9 mouse cellular contexts compared by ENCODE assay signal in genomic region chr1:34462766-34463165, GRCm38 (mm10). TPM values are rescaled to one million over a fixed set of nuclear protein-coding genes. Genes with fewer than 3 reads are reported as not detected.
DNase-seq lines count a peak whose midpoint lies in the region; ATAC-seq and TF ChIP-seq lines count a peak whose summit lies in the region.
"Had no signal": no experiment of that assay in that cellular context is flagged by ENCODE, and none has a peak within 500 bp of the region (broad histone marks: within the 10 kb centered on the region; RNA-seq: fewer than 3 reads in every experiment).

No protein-coding gene starts in this region.

- intact Hi-C loops in left cerebral cortex, postnatal 4 days (cut with DNase I), result no loop called here

- TF ChIP-seq EP300 in MEL (IDR thresholded peaks at IDR 0.05; ENCODE audit: low read depth in 1 of 2, low read length in 2 of 2), result no peak

- no peaks in the 10 kb centered on the region; the same call in 1 of the 2 replicates for H3K79me2 ChIP-seq in MEL (ENCODE audit: control insufficient read depth, insufficient read depth, low read length, poor library complexity)

- peak; percentile 49 for DNase-seq in kidney, adult 2 months
- peak; percentile 83 for DNase-seq in MEL (ENCODE audit: low read depth, low spot score)
- peak; percentile 52 for DNase-seq in cerebellum, adult 9-10 months
- DNase-seq in heart, adult 9 months (ENCODE audit: low spot score in 2 of 2), result peak; percentile 41 to 53
- peak; percentile 80 for DNase-seq in left cerebral cortex, postnatal 4 days
- peak; percentile 91 for DNase-seq in naive thymus-derived CD4-positive, alpha-beta T cell, adult 2 months (ENCODE audit: low read depth)
- peak; percentile 59 to 77 for DNase-seq in thymus, adult 18-20 months

- H3K4me2 ChIP-seq in kidney, embryonic 14.5 days (replicated peaks; ENCODE audit: low read depth, low read length), result no peak overlapping the region
- H3K4me2 ChIP-seq: embryonic facial prominence, embryonic 15.5 days had no signal

- H3K27me3 ChIP-seq in kidney, adult 2 months (replicated peaks; ENCODE audit: control insufficient read depth, insufficient read depth, low read length), result no peaks in the 10 kb centered on the region
- H3K27me3 ChIP-seq in kidney, embryonic 14.5 days (ENCODE audit: control insufficient read depth, insufficient read depth, low read length), result peaks cover 14% of the 10 kb centered on the region; the same call in 1 of the 2 replicates
- H3K27me3 ChIP-seq in MEL (ENCODE audit: control insufficient read depth in 1 of 2, insufficient read depth in 2 of 2, low read length in 2 of 2), result no peaks in the 10 kb centered on the region

- no peaks in the 10 kb centered on the region for H3K9me3 ChIP-seq in kidney, embryonic 14.5 days (ENCODE audit: control insufficient read depth, low read length)
- no peaks in the 10 kb centered on the region for H3K9me3 ChIP-seq in MEL (replicated peaks; ENCODE audit: insufficient read depth, low read length)
- H3K9me3 ChIP-seq: embryonic facial prominence, embryonic 15.5 days had no signal

- no peak; the same call in 1 of the 2 replicates for ATAC-seq in kidney, embryonic 14.5 days (ENCODE audit: low FRiP score, low TSS enrichment)

- H3K27ac ChIP-seq in kidney, adult 2 months (ENCODE audit: insufficient read depth, low read depth, low read length), result no peak overlapping the region
- no peak overlapping the region for H3K27ac ChIP-seq in kidney, embryonic 14.5 days (ENCODE audit: low read depth, low read length)
- no peak overlapping the region for H3K27ac ChIP-seq in MEL (ENCODE audit: control insufficient read depth, low read depth, low read length)
- H3K27ac ChIP-seq: embryonic facial prominence, embryonic 15.5 days had no signal

- TF ChIP-seq RAD21 in MEL (IDR thresholded peaks at IDR 0.05; ENCODE audit: low read depth, low read length), result peak; percentile 57

- H3K4me1 ChIP-seq in kidney, adult 2 months (ENCODE audit: control insufficient read depth, insufficient read depth, low read length), result no peaks in the 10 kb centered on the region
- 0 out of 2 replicates have a peak, but pooled peaks cover 5% of the 10 kb centered on the region for H3K4me1 ChIP-seq in kidney, embryonic 14.5 days (ENCODE audit: control insufficient read depth, insufficient read depth, low read length)
- H3K4me1 ChIP-seq in MEL (ENCODE audit: control insufficient read depth in 1 of 2, insufficient read depth in 2 of 2, low read length in 2 of 2), result peaks cover 15 to 20% of the 10 kb centered on the region in 2 experiments

- WGBS in kidney, adult 2 months, result 26% methylated on average over 7 of the region's 7 CpGs
- WGBS in kidney, embryonic 14.5 days, result 26% methylated on average over 7 of the region's 7 CpGs

- no peak for TF ChIP-seq POLR2A in kidney, adult 2 months (IDR thresholded peaks at IDR 0.05; ENCODE audit: low read depth, low read length)
- no peak for TF ChIP-seq POLR2A in MEL (IDR thresholded peaks at IDR 0.05; ENCODE audit: control insufficient read depth in 1 of 2, insufficient read depth in 1 of 2, low read depth in 1 of 2, low read length in 2 of 2, poor library complexity in 1 of 2)

- no peak overlapping the region for H3K9ac ChIP-seq in kidney, embryonic 14.5 days (ENCODE audit: low read depth, low read length)
- H3K9ac ChIP-seq in MEL (ENCODE audit: control insufficient read depth, low read depth, low read length, poor library complexity, severe bottlenecking), result no peak overlapping the region
- H3K9ac ChIP-seq: embryonic facial prominence, embryonic 15.5 days had no signal

- no peak overlapping the region for H3K4me3 ChIP-seq in kidney, adult 2 months (ENCODE audit: insufficient read depth, low read depth, low read length)
- H3K4me3 ChIP-seq in kidney, embryonic 14.5 days (ENCODE audit: low read length), result no peak overlapping the region
- H3K4me3 ChIP-seq in MEL (ENCODE audit: control insufficient read depth in 1 of 2, insufficient read depth in 1 of 2, low read depth in 2 of 2, low read length in 2 of 2), result no peak overlapping the region
- H3K4me3 ChIP-seq: embryonic facial prominence, embryonic 15.5 days had no signal

- TF ChIP-seq CTCF in kidney, adult 2 months (conservative IDR thresholded peaks at IDR 0.05; ENCODE audit: insufficient read depth, insufficient read length, low read depth, low read length), result peak; percentile 64
- TF ChIP-seq CTCF in MEL (IDR thresholded peaks at IDR 0.05 in 2 of 3, conservative IDR thresholded peaks at IDR 0.05 in 1 of 3; ENCODE audit: control insufficient read depth in 1 of 3, insufficient read depth in 1 of 3, low read depth in 2 of 3, low read length in 3 of 3, poor library complexity in 1 of 3, severe bottlenecking in 1 of 3), result peak; percentile 65 to 85 (median 75)

- H3K36me3 ChIP-seq in kidney, adult 2 months (ENCODE audit: control insufficient read depth, insufficient read depth, low read length), result no peaks in the 10 kb centered on the region
- no peaks in the 10 kb centered on the region for H3K36me3 ChIP-seq in kidney, embryonic 14.5 days (ENCODE audit: control insufficient read depth, insufficient read depth, low read length)
- H3K36me3 ChIP-seq in MEL (ENCODE audit: control insufficient read depth in 1 of 2, insufficient read depth in 2 of 2, low read length in 2 of 2), result peaks cover 0 to 13% of the 10 kb centered on the region in 2 experiments; a peak in 2 of 4 replicates
- H3K36me3 ChIP-seq: embryonic facial prominence, embryonic 15.5 days had no signal

TF ChIP-seq in MEL, 35 proteins besides CTCF, POLR2A, EP300 and RAD21:
- TF ChIP-seq GABPA (IDR thresholded peaks at IDR 0.05; ENCODE audit: low read depth, low read length), result no peak
- TF ChIP-seq UBTF (IDR thresholded peaks at IDR 0.05; ENCODE audit: borderline replicate concordance, insufficient read depth, low read depth, low read length), result no peak
- 0 out of 2 replicates have a peak, but pooled peaks have one; percentile 20 for TF ChIP-seq ETS1 (IDR thresholded peaks at IDR 0.05; ENCODE audit: low read depth, low read length)
- TF ChIP-seq CHD2 (IDR thresholded peaks at IDR 0.05; ENCODE audit: low read length), result no peak
- peak; percentile 43; the same call in 1 of the 2 replicates for TF ChIP-seq HCFC1 (IDR thresholded peaks at IDR 0.05; ENCODE audit: low read depth, low read length)
- TF ChIP-seq MAFK (IDR thresholded peaks at IDR 0.05; ENCODE audit: borderline replicate concordance, low read depth, low read length), result no peak
- no peak for TF ChIP-seq MYB (IDR thresholded peaks at IDR 0.05; ENCODE audit: low read depth, low read length)
- TF ChIP-seq ELF1 (IDR thresholded peaks at IDR 0.05; ENCODE audit: low read depth, low read length), result peak; percentile 15; the same call in 1 of the 2 replicates
- peak; percentile 62; the same call in 1 of the 2 replicates for TF ChIP-seq MAZ (IDR thresholded peaks at IDR 0.05; ENCODE audit: low read depth, low read length)
- peak; percentile 60 for TF ChIP-seq MXI1 (IDR thresholded peaks at IDR 0.05; ENCODE audit: low read depth, low read length)
- TF ChIP-seq MYC (IDR thresholded peaks at IDR 0.05; ENCODE audit: low read depth, low read length), result 0 out of 2 replicates have a peak, but pooled peaks have one; percentile 46
- TF ChIP-seq RCOR1 (IDR thresholded peaks at IDR 0.05; ENCODE audit: low read depth, low read length), result no peak
- TF ChIP-seq MAX (IDR thresholded peaks at IDR 0.05; ENCODE audit: low read length), result no peak
- TF ChIP-seq ZC3H11A (IDR thresholded peaks at IDR 0.05; ENCODE audit: low read depth, low read length), result peak; percentile 45
- TF ChIP-seq BHLHE40 (IDR thresholded peaks at IDR 0.05; ENCODE audit: borderline replicate concordance, low read depth, low read length), result peak; percentile 35; the same call in 1 of the 2 replicates
- TF ChIP-seq ZMIZ1 (IDR thresholded peaks at IDR 0.05; ENCODE audit: low read depth, low read length), result no peak
- TF ChIP-seq SIN3A (IDR thresholded peaks at IDR 0.05; ENCODE audit: low read length), result peak; percentile 46; the same call in 1 of the 2 replicates
- TF ChIP-seq SMC3 (IDR thresholded peaks at IDR 0.05; ENCODE audit: low read depth, low read length), result peak; percentile 68
- no peak for TF ChIP-seq ZKSCAN1 (IDR thresholded peaks at IDR 0.05; ENCODE audit: low read depth, low read length)
- TF ChIP-seq JUND (IDR thresholded peaks at IDR 0.05; ENCODE audit: low read depth, low read length), result no peak
- no peak for TF ChIP-seq USF2 (IDR thresholded peaks at IDR 0.05; ENCODE audit: borderline replicate concordance in 1 of 2, insufficient read depth in 1 of 2, low read depth in 1 of 2, low read length in 2 of 2)

RNA-seq across cellular contexts. Expression of gene Ptpn18, which starts 3.2 kb away (rescaled TPM):
- 42.4 and 44.6 TPM in 2 replicates for polyA plus RNA-seq in kidney, adult 2 months (2012; rRNA removed)
- 21.3 and 23.6 TPM in 2 replicates for polyA plus RNA-seq in kidney, embryonic 14.5 days (2014; fragmentation: Nextera tagmentation; extraction: Ambion mirVana)
- 58.7 and 73.3 TPM in 2 replicates for total RNA-seq in MEL (2012; rRNA removed)
- polyA plus RNA-seq in MEL (2012; ENCODE audit: insufficient read depth in 1 of 2, insufficient read length in 2 of 2, low read depth in 1 of 2, low replicate concordance in 2 of 2, missing spikeins in 1 of 2), result 10 to 100 TPM in 1 of 2 experiments, not detected in 1; 39.1 TPM
- 1 to 10 TPM; 3.4 to 4.0 TPM for total RNA-seq in left cerebral cortex, postnatal 4 days (2021)

RNA-seq across cellular contexts. Expression of gene Imp4, which starts 23.1 kb away (rescaled TPM):
- 64.7 and 71.4 TPM in 2 replicates for polyA plus RNA-seq in kidney, adult 2 months (2012; rRNA removed)
- polyA plus RNA-seq in kidney, embryonic 14.5 days (2014; fragmentation: Nextera tagmentation; extraction: Ambion mirVana), result 89.4 and 102 TPM in 2 replicates
- 125 and 137 TPM in 2 replicates for total RNA-seq in MEL (2012; rRNA removed)
- 100 to 1,000 TPM in 1 of 2 experiments, 10 to 100 TPM in 1; 57.8 to 204 TPM for polyA plus RNA-seq in MEL (2012; ENCODE audit: insufficient read depth in 1 of 2, insufficient read length in 2 of 2, low read depth in 1 of 2, low replicate concordance in 2 of 2, missing spikeins in 1 of 2)
- total RNA-seq in left cerebral cortex, postnatal 4 days (2021), result 10 to 100 TPM; 30.5 to 36.7 TPM

RNA-seq across cellular contexts. Expression of gene Ccdc115, which starts 23.3 kb away (rescaled TPM):
- 20.0 and 21.7 TPM in 2 replicates for polyA plus RNA-seq in kidney, adult 2 months (2012; rRNA removed)
- polyA plus RNA-seq in kidney, embryonic 14.5 days (2014; fragmentation: Nextera tagmentation; extraction: Ambion mirVana), result 48.3 and 48.9 TPM in 2 replicates
- 60.9 and 63.4 TPM in 2 replicates for total RNA-seq in MEL (2012; rRNA removed)
- polyA plus RNA-seq in MEL (2012; ENCODE audit: insufficient read depth in 1 of 2, insufficient read length in 2 of 2, low read depth in 1 of 2, low replicate concordance in 2 of 2, missing spikeins in 1 of 2), result 10 to 100 TPM in 1 of 2 experiments, not detected in 1; 78.7 TPM
- 10 to 100 TPM; 22.5 to 29.0 TPM for total RNA-seq in left cerebral cortex, postnatal 4 days (2021)

RNA-seq across cellular contexts. Expression of gene Prss39, which starts 35.4 kb away (rescaled TPM):
- polyA plus RNA-seq in kidney, adult 2 months (2012; rRNA removed), result 0.11 and 0.37 TPM in 2 replicates
- not detected in 2 replicates for polyA plus RNA-seq in kidney, embryonic 14.5 days (2014; fragmentation: Nextera tagmentation; extraction: Ambion mirVana)
- total RNA-seq in MEL (2012; rRNA removed), result not detected in 2 replicates
- under 1 TPM in 1 of 2 experiments, not detected in 1; 0.06 TPM for polyA plus RNA-seq in MEL (2012; ENCODE audit: insufficient read depth in 1 of 2, insufficient read length in 2 of 2, low read depth in 1 of 2, low replicate concordance in 2 of 2, missing spikeins in 1 of 2)
- total RNA-seq in left cerebral cortex, postnatal 4 days (2021), result not detected
- polyA plus RNA-seq: embryonic facial prominence, embryonic 15.5 days had no signal
